Mouse (Mus musculus) retina, postnatal 1 day (tissue): ENCODE results near the gene Pygb.

Source experiments
- DNase-seq: peaks from one replicate; pipeline ENCODE4 v3.0.0-alpha.2; 2012

Pygb gene

DNA sequence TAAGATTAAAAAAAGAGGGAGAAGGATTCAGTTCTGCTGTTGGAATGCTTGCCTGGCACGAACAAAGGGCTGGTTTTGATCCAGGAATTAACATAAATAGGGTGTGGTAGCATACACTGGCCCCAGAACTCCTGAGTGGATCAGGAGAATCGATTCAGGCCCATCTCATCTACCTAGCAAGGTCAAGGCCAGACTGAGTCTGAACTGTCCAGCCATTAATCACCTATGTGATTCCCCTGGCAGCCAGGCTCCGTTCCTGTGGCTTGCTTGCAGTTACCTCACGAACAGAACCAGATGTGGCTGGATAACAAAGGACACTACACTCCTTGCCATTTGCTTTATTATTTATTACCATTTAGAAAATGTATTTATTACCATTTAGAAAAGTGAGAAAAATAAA, 6.8 kb downstream of the Pygb start:
- no peak for DNase-seq

- DNase-seq: no peak
These were observed 11.5 kb downstream of the Pygb start for GRCm38 (mm10) chr2:150798084-150798483.

- no peak for DNase-seq
These were observed 14.1 kb downstream of the Pygb start for GRCm38 (mm10) chr2:150800616-150801015.

GRCm38 (mm10) chr2:150803035-150803434, 16.5 kb downstream of the Pygb start:
- DNase-seq: peak; percentile 44

DNA sequence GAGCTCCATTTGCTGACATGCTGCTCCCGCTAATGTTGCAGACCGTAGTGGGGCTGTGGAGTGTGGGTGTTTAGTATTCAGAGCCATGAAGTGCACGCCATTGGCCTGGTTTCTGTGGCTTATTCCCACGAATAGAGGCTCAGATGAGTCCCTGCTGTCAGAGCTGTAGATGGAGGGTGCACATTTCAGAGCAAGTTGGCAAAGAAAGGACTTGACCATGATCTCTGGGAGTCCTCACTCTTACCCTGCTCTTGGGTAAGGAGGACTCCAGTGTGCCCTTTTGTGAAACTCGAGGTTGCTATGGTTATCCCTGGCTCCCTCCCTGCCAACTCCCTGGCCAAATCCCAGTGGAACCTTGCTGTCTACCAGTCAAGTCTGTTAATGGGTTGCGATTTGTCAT, 21.8 kb downstream of the Pygb start:
- DNase-seq: no peak

DNA sequence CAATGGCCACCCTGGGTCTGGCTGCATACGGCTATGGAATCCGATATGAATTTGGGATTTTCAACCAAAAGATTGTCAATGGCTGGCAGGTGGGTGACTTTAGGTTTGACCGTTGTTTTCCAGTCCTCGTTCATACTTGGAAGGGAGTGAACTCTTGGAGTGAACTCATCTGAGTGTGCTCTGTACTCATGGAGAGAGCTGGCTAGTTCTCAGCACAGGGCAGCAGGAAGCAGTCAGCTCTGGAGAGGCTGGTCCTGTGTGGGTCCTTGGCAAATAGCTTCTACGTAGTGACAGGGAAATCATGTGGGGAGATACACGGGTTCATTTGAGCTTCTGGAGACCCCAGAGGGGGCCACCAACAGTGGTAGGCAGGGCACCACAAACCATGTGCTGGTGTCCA, 22.3 kb downstream of the Pygb start:
- DNase-seq: no peak

DNA sequence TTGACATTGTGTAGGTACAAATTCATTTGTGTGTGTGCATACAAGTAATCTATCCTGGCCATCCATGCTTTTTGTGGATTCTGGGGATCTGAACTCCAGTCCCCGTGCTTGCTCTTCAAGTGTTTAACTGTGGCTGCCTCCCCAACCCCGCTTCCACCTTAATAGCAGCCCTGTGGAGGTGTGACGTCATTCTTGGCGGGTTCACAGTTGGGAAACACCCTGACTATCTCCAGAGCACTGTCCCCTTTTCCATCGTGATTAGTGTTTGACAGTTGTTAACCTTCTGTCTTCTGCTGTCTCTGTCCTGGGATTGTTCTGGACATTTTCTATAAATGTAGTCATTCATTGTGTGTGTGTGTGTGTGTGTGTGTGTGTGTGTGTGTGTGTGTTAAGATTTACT, 24.1 kb downstream of the Pygb start:
- no peak for DNase-seq

- DNase-seq: no peak
These were observed 26.3 kb downstream of the Pygb start for GRCm38 (mm10) chr2:150812816-150813215.

- no peak for DNase-seq
These were observed 30.3 kb downstream of the Pygb start for GRCm38 (mm10) chr2:150816676-150817402.

DNA sequence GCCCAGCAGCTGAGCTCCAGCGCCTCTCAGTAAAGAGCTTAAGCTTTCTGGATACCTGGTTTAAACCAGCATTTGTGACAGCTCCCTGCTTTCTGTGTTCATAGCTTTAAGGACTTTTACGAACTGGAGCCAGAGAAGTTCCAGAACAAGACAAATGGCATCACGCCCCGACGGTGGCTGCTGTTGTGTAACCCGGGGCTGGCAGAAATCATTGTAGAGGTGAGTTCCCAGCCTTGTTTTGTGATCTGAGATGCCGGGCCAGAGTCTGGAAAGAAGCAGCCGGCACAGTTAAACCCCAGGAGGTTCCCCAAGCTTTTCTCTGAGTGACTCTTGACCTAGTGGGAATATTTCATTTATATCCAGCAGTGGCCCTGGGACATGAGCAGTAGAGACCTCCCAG, 32.2 kb downstream of the Pygb start:
- no peak for DNase-seq

- no peak for DNase-seq
These were observed 34.2 kb downstream of the Pygb start for GRCm38 (mm10) chr2:150820720-150821119.

GRCm38 (mm10) chr2:150822987-150823386, 36.5 kb downstream of the Pygb start:
- DNase-seq: no peak

DNA sequence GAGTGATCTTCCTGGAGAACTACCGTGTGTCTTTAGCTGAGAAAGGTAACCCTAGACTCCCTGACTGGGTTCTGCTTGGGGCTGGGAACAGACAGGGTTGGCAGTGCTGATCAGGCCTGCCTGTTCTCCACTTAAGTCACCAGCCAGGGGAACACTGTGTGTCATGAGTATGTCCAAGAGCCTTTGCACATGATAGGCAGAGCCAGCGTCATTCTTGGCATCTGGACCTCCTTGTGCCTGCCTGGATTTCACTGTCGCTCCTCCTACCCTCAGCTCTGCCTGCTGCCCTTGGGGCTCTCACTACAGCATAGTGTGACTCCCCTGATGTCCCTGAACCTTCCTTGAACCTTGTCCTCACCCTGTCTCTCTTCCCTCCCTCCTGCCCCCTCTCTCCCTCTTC, 39.9 kb downstream of the Pygb start:
- no peak for DNase-seq

DNA sequence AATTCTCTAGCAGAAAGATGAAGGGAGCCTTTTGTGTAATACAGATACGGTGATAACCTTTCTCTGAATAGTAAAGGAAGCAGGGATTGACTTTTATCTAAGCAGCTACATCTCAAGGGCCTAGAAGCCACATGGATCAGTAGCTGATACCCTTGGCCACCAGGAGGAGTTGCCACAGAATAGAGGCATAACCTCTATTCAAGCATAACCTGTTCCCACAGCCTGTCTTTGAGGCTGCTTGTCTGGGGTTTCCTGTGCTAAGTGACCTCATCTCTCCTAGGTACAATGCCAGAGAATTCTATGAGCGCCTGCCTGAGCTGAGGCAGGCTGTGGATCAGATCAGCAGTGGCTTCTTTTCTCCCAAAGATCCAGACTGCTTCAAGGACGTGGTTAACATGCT, 41.6 kb downstream of the Pygb start:
- no peak for DNase-seq

DNA sequence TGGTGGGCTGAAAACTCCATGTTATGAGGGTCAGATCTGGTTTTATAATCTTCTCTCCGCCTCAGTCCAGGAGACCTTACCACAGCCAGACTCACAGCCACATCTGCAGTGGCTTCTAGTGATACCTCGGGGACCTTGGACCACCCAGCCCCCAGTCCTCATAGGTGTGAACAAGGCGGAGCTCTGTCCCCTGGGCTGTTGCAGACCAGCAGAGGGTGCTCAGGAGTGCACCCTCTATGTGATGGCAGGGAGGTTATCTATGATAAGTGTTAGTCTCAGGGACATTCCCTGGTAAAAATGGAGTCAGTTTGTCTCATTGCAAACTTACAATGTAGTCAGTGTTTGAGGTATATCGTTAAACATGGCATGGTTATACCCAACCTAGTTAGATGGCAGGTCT, 42.1 kb downstream of the Pygb start:
- DNase-seq: no peak

GRCm38 (mm10) chr2:150830011-150830410, 43.5 kb downstream of the Pygb start:
- DNase-seq: no peak

DNA sequence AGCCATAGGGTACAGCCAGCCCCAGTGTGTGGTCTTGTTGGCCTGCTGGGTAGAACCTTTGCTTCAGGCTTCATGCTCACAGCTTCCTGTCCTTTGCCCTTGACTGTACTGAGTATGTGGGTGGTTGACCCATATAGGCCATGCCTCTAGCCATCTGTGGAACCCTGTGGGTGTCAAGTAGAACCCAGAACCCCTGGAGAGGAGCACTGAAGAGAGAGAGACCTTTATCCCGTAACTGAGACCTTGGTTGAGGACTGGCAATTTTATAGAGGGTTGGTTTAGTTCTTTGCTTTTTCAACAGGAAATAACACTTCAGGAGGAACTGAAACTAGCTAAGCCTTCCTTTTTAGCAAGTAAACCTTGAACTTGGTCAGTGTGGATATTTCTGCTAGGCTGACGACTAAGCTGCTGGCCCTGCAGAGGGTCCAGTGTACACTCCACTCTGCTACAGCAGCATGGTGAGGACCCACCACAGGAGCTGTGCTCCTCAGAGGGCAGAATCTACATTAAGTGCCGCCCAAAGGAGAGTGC, 44.4 kb downstream of the Pygb start:
- no peak for DNase-seq

- no peak for DNase-seq
These were observed 45.5 kb downstream of the Pygb start for GRCm38 (mm10) chr2:150832029-150832428.

DNA sequence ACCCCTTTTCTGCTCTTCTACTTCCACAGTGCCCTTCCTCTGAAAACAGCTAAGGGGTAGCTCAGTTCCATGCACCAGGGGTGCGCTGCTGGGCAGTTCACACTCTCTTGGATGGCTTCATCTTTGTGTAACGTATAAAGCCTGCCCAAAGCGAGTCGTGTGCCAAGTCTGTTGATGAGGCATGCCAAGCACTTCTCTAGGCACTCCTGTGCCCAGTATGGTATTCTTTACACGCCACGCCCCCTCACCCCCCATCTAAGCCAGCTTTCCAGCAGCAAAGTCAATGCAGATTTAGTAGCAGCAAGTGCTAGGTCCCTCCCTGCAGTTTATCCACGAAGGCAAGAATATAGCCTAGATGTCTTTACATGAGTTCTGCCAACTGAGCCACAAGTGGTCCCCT, 48.1 kb downstream of the Pygb start:
- DNase-seq: no peak

GRCm38 (mm10) chr2:150835975-150836374, 49.4 kb downstream of the Pygb start:
- DNase-seq: no peak

DNA sequence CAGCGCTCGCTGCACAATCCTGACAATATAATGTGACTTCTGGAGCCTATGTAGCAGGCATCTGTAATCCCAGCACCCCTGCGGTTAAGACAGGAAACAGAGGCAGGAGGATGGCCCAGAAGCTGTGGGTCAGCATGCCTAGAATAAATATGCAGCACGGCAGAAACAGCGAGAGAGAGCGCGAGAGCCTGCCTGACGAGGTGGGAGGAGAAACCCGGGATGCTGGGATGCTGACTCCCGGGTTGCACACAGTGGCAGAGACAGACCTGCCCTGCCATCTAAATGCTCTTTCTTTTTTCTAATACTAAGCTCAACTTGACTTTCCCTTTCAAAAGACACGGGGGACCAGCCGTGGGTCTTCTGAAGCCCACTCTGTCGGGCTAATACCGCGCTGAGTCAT, 50.4 kb downstream of the Pygb start:
- no peak for DNase-seq

- DNase-seq: no peak
These were observed 51.2 kb downstream of the Pygb start for GRCm38 (mm10) chr2:150837781-150838180.

DNA sequence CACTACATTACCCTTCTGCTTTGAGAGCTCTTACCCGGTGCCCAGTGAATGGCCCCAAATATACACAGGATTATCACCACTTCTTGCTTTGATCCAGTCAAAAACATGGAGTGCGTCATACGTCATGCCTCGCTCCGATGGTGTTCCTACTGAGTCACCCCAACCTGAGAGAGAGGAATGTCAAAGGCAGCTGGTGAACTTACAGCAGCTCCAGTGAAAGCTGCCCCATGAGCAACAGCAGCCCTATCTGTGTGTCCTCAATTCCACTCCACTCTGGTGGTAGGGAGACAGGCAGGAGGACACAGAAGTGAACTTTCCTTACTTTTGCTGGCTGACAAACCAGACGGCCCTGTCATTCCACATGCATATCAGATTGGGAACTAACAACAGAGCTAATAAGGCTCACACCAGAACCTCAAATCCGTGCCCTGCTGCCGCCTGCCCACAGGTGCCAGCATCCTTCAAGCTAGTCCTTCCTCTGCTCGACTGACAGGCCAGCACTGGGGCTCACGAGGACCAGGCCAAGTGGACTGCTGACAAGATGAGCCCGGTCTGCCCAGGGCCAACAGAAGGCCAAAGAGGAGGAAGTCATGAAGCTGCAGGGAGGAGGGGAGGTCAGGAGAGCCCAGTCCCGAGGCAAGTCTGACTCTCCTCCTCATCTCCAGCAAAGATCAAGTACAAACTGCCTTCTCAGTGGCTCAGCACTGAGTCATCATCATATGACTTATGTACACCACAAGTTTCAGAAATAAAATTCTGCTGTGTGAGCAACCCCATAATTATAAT, 53.3 kb downstream of the Pygb start:
- no peak for DNase-seq

DNA sequence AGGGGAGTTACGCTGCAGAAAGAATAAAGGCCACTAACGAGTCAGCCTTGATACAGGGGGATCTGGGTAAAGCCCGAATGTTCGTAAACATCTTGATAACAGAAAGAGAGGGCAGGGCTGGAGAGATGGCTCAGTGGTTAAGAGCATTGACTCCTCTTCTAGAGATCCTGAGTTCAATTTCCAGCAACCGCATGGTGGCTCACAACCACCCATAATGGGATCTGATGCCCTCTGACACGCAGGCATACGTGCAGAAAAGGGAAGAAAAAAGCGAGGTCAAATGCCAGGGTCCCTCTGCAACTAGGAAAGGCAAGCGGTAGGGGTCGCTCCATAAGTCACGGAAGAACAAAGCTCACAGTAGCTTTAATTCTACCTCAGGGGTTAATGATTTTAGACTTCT, 54.6 kb downstream of the Pygb start:
- DNase-seq: no peak
